Mouse (Mus musculus): ENCODE results near the gene Fcmr. TPM values are rescaled to one million over a fixed set of nuclear protein-coding genes. Genes with fewer than 3 reads are reported as not detected.

Gene Fcmr
- polyA plus RNA-seq (2014; fragmentation: Illumina TruSeq; extraction: RNeasy Lipid Tissue Mini Kit (QIAGEN cat#74804); ENCODE audit: low read depth, low replicate concordance) = 1.2 TPM

DNA sequence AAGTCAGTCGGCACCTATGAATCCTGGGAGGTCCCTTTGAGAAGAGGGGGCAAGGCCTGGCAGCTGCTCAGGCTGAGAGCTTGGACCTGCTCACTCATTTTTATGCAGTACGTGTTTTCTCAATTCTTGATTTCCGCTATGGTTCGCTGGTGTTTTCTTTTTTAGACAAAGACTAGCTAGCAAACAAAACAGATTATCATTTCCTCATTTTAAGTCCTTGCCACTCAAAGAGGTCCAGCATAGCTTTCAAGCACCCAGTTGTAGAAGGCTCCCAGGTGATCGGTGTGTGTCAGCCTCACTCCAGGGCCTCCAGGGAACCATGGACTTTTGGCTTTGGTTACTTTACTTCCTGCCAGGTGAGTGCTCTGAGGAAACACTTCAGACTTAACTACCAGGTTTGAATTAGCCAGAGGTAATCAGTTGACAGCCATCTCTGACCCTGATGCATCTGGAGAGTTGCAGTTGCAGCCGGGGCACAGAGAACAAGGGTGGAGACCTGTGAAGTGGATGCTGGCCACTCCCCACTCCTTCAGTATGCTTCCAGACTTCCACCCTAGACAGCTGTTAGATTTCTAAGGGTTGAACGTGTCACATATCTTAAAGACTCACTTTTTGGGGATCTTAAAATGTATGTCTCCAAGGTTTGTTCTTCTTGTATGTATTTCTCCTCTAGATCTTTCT, at the start of gene Fcmr:
Fcmr (plus strand) TSS at position 129 of the 681 bp plus-strand sequence.

DNA sequence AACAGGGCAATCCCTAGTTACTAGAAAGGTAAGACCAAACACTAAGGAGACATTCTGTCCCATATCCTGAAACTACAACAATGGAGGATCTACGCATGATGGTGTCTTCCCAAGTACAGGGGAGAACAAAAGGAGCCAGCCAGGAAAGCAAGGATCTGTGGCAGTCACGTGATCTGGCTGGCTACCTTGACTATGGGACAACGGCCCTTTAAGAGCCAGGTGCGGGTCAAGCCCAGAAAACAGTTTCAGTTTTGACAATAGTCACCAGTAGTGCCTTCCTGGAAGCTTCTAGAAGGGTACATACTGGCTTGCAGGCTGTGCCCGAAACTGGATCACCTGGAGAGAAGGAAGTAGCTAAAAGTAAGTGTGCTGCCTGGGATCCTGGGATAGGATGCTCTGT, 39.0 kb upstream of the Fcmr start, which contains the start of gene Pigr:
Pigr (plus strand) TSS at position 237 of the 400 bp plus-strand sequence.

DNA sequence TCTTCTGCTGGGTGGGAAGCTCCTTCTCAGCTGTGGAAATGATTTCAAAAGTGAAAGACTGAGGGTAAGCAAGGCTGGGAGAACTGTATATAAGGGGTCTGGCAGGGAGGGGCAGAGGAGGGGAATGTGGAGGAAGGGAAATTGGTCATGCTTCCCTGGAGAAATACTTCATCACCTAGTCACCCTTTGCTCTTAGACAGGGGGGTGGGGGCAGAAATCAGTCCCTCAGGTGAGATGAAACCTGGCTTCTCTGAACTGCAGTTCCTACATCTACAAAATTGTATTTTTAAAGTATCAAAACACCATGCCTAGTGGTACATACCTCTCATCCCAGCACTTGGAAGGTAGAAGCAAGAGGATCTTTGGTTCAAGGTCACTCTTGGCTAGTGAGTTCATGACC, 21.9 kb downstream of the Fcmr start, which contains the start of gene Il24:
Il24 (minus strand) TSS at position 101 of the 400 bp plus-strand sequence.

DNA sequence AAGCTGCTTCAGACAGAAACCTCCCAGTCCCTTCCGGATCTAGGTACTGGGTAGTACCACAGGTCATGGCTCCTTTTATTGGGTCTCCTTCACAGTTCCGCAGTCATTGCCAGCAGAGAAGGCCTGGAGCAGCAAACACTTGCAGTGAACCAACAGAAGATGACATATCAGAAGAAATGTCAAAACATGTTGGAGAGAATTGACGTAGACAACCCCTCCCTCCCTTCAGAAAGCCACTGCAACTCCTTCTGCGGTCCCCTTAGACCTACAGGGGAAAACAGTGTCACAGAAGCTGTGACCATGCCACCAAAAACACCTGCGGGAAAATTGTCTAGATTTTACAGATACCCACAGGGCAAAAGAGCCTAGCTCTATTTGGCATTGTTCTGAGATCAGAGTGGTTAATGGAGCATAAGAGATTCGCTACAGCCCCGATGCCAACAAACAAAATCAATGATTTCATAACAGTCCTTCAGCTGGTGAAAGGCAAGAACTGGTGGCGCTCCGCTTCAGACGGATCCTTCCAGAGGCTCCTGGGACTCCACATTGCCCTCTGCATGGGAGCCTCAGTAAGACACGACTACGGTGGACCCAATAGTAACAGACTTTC, 46.0 kb downstream of the Fcmr start, which contains the start of gene Il20:
Il20 (minus strand) TSS at position 51 of the 610 bp plus-strand sequence.

Other genes starting within 250 kb of the Fcmr start
- gene Zp3r, start 236.0 kb upstream of the Fcmr start, polyA plus RNA-seq (2014; fragmentation: Illumina TruSeq; extraction: RNeasy Lipid Tissue Mini Kit (QIAGEN cat#74804); ENCODE audit: low read depth, low replicate concordance) = not detected
- 0.29 TPM for gene C4bp, start 204.0 kb upstream of the Fcmr start, polyA plus RNA-seq (2014; fragmentation: Illumina TruSeq; extraction: RNeasy Lipid Tissue Mini Kit (QIAGEN cat#74804); ENCODE audit: low read depth, low replicate concordance)
- 1.0 TPM for gene Gm29427, start 149.9 kb upstream of the Fcmr start, polyA plus RNA-seq (2014; fragmentation: Illumina TruSeq; extraction: RNeasy Lipid Tissue Mini Kit (QIAGEN cat#74804); ENCODE audit: low read depth, low replicate concordance)
- gene Yod1, start 148.3 kb upstream of the Fcmr start, polyA plus RNA-seq (2014; fragmentation: Illumina TruSeq; extraction: RNeasy Lipid Tissue Mini Kit (QIAGEN cat#74804); ENCODE audit: low read depth, low replicate concordance) = 3.1 TPM
- gene Pfkfb2, start 136.4 kb upstream of the Fcmr start, polyA plus RNA-seq (2014; fragmentation: Illumina TruSeq; extraction: RNeasy Lipid Tissue Mini Kit (QIAGEN cat#74804); ENCODE audit: low read depth, low replicate concordance) = 90.3 TPM
- 0.45 TPM for gene AA986860, start 133.7 kb upstream of the Fcmr start, polyA plus RNA-seq (2014; fragmentation: Illumina TruSeq; extraction: RNeasy Lipid Tissue Mini Kit (QIAGEN cat#74804); ENCODE audit: low read depth, low replicate concordance)
- gene Fcamr, start 64.8 kb upstream of the Fcmr start, polyA plus RNA-seq (2014; fragmentation: Illumina TruSeq; extraction: RNeasy Lipid Tissue Mini Kit (QIAGEN cat#74804); ENCODE audit: low read depth, low replicate concordance) = 1.8 TPM
- 0.81 TPM for gene Pigr, start 39.0 kb upstream of the Fcmr start, polyA plus RNA-seq (2014; fragmentation: Illumina TruSeq; extraction: RNeasy Lipid Tissue Mini Kit (QIAGEN cat#74804); ENCODE audit: low read depth, low replicate concordance)
- not detected for gene Il24, start 21.8 kb downstream of the Fcmr start, polyA plus RNA-seq (2014; fragmentation: Illumina TruSeq; extraction: RNeasy Lipid Tissue Mini Kit (QIAGEN cat#74804); ENCODE audit: low read depth, low replicate concordance)
- not detected for gene Il20, start 45.8 kb downstream of the Fcmr start, polyA plus RNA-seq (2014; fragmentation: Illumina TruSeq; extraction: RNeasy Lipid Tissue Mini Kit (QIAGEN cat#74804); ENCODE audit: low read depth, low replicate concordance)
- gene Il19, start 74.4 kb downstream of the Fcmr start, polyA plus RNA-seq (2014; fragmentation: Illumina TruSeq; extraction: RNeasy Lipid Tissue Mini Kit (QIAGEN cat#74804); ENCODE audit: low read depth, low replicate concordance) = not detected
- not detected for gene Il10, start 154.2 kb downstream of the Fcmr start, polyA plus RNA-seq (2014; fragmentation: Illumina TruSeq; extraction: RNeasy Lipid Tissue Mini Kit (QIAGEN cat#74804); ENCODE audit: low read depth, low replicate concordance)
- 238 TPM for gene Mapkapk2, start 232.2 kb downstream of the Fcmr start, polyA plus RNA-seq (2014; fragmentation: Illumina TruSeq; extraction: RNeasy Lipid Tissue Mini Kit (QIAGEN cat#74804); ENCODE audit: low read depth, low replicate concordance)

Data from heart, adult 10 weeks (tissue).